Comparison of ENCODE assay signal across 16 mouse cellular contexts in genomic region chr2:13956463-13956862, GRCm38 (mm10).
"Had no signal": no experiment of that assay in that cellular context is flagged by ENCODE, and none has a peak within 500 bp of the region (broad histone marks: within the 10 kb centered on the region; RNA-seq: fewer than 3 reads in every experiment).

No protein-coding gene starts in this region.

- H3K9me3 ChIP-seq: kidney, embryonic 15.5 days; liver, embryonic 13.5 days; midbrain, embryonic 13.5 days; neural tube, embryonic 13.5 days; stomach, embryonic 15.5 days had no signal

- H3K4me3 ChIP-seq: kidney, embryonic 15.5 days; left cerebral cortex, adult 2 months; liver, embryonic 13.5 days; midbrain, embryonic 13.5 days; myocyte; neural tube, embryonic 13.5 days; stomach, embryonic 15.5 days had no signal

- DNase-seq: kidney, adult 8-10 months; kidney, postnatal 10 days; kidney, postnatal 36 days; layer of hippocampus, postnatal 36 days; liver, embryonic 13.5 days; lung, adult 2 months; lung, postnatal 14 days; lung, postnatal 4 days; retina, postnatal 1 day; thymus, postnatal 25 days had no signal

- H3K36me3 ChIP-seq: kidney, embryonic 15.5 days; liver, embryonic 13.5 days; midbrain, embryonic 13.5 days; neural tube, embryonic 13.5 days; stomach, embryonic 15.5 days had no signal

- H3K9ac ChIP-seq: kidney, embryonic 15.5 days; liver, embryonic 13.5 days; midbrain, embryonic 13.5 days; neural tube, embryonic 13.5 days; stomach, embryonic 15.5 days had no signal

- H3K27ac ChIP-seq: kidney, embryonic 15.5 days; left cerebral cortex, adult 2 months; liver, embryonic 13.5 days; midbrain, embryonic 13.5 days; neural tube, embryonic 13.5 days; stomach, embryonic 15.5 days had no signal

- H3K27me3 ChIP-seq: kidney, embryonic 15.5 days; liver, embryonic 13.5 days; midbrain, embryonic 13.5 days; neural tube, embryonic 13.5 days; stomach, embryonic 15.5 days had no signal

- H3K4me1 ChIP-seq: kidney, embryonic 15.5 days; liver, embryonic 13.5 days; midbrain, embryonic 13.5 days; neural tube, embryonic 13.5 days; stomach, embryonic 15.5 days had no signal
